Mouse (Mus musculus): ENCODE data around the gene Cyp3a13.

DNA sequence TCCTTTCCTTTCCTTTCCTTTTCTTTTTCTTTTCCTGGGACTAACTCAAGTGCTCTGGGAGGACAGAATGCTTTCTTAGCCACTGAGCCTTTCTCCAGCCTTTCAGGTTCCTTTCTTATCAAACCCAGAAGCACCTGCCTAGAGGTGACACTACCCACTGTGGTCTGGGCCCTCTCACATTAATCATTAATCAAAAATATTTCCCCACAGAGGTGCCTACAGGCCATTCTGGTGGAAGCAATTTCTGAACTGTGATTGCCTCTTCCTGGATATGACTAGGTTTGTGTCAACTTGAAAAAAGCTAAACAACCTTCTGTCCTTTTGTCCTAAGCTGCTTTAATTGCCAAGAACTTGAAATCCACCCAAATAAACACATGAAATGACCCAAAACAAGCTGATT lies 752 bp upstream of the Cyp3a13 start:
- no peak for TF ChIP-seq CTCF (IDR thresholded peaks at IDR 0.05 in 2 of 3, conservative IDR thresholded peaks at IDR 0.05 in 1 of 3; ENCODE audit: control insufficient read depth in 1 of 3, insufficient read depth in 1 of 3, low read depth in 2 of 3, low read length in 3 of 3, poor library complexity in 1 of 3, severe bottlenecking in 1 of 3)
- no peak for TF ChIP-seq POLR2A (IDR thresholded peaks at IDR 0.05; ENCODE audit: control insufficient read depth in 1 of 2, insufficient read depth in 1 of 2, low read depth in 1 of 2, low read length in 2 of 2, poor library complexity in 1 of 2)
- no peak for TF ChIP-seq ZNF384 (IDR thresholded peaks at IDR 0.05; ENCODE audit: low read depth, low read length)
- TF ChIP-seq MAX (IDR thresholded peaks at IDR 0.05; ENCODE audit: low read length), result no peak
- TF ChIP-seq TAL1 (IDR thresholded peaks at IDR 0.05; ENCODE audit: low read length), result no peak
- TF ChIP-seq SIN3A (IDR thresholded peaks at IDR 0.05; ENCODE audit: low read length), result no peak
- TF ChIP-seq JUND (IDR thresholded peaks at IDR 0.05; ENCODE audit: low read depth, low read length), result no peak
- TF ChIP-seq E2F4 (IDR thresholded peaks at IDR 0.05; ENCODE audit: borderline replicate concordance, low read depth, low read length), result no peak
- TF ChIP-seq NELFE (IDR thresholded peaks at IDR 0.05; ENCODE audit: low read depth, low read length), result no peak
- no peak for TF ChIP-seq GATA1 (IDR thresholded peaks at IDR 0.05; ENCODE audit: low read depth, low read length)

Measured in MEL (cell line).